Mouse (Mus musculus): ENCODE data around the gene Tmem54. TPM values are rescaled to one million over a fixed set of nuclear protein-coding genes. Genes with fewer than 3 reads are reported as not detected.

Tmem54 gene
- polyA plus RNA-seq, 1 experiment from 2014 or later = 0.20 TPM

DNA sequence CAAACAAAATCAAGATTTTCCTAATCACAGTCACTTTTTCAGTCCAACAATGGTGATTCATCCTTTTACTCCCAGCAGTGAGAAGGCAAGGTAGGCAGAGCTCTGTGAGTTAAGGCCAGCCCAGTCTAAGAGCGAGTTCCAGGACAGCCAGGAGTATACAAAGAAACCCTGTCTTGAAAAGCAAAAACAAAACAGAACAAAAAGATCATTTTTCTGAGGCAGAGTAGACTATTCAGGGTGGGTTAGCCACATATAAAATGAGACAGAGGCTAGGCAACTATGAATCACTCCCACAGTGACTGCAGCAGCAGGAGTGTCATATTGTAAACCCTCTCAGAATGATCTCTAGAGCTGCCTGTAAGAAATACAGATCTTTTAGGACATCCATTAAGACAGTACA is 44.0 kb downstream of the Tmem54 start:
- Histone ChIP-seq H3K36me3 (ENCODE audit: control insufficient read depth, insufficient read depth, low read length) (no peaks in the 10 kb centered on the region), H3K4me3 (ENCODE audit: low read depth, low read length) (no peak overlapping the region), H3K9me3 (ENCODE audit: control insufficient read depth, low read length) (no peaks in the 10 kb centered on the region), H3K9ac (ENCODE audit: low read length) (no peak overlapping the region), H3K27me3 (ENCODE audit: control insufficient read depth, insufficient read depth, low read length) (no peaks in the 10 kb centered on the region), H3K4me1 (ENCODE audit: control insufficient read depth, insufficient read depth, low read length) (no peaks in the 10 kb centered on the region; the same call in 1 of the 2 replicates), H3K27ac (ENCODE audit: low read depth, low read length) (no peak overlapping the region), H3K4me2 (no peak overlapping the region)
- WGBS = 94% methylated on average over 1 of the region's 1 CpGs
- ATAC-seq (ENCODE audit: low FRiP score) (no peak), DNase-seq (ENCODE audit: low spot score, missing footprints) (peak; percentile 4)

- Histone ChIP-seq H3K9me3 (ENCODE audit: control insufficient read depth, low read length) (no peaks in the 10 kb centered on the region), H3K4me1 (ENCODE audit: control insufficient read depth, insufficient read depth, low read length) (no peaks in the 10 kb centered on the region), H3K4me2 (no peak overlapping the region), H3K36me3 (ENCODE audit: control insufficient read depth, insufficient read depth, low read length) (peaks cover 2% of the 10 kb centered on the region; the same call in 1 of the 2 replicates), H3K9ac (ENCODE audit: low read length) (no peak overlapping the region), H3K4me3 (ENCODE audit: low read depth, low read length) (no peak overlapping the region), H3K27ac (ENCODE audit: low read depth, low read length) (no peak overlapping the region), H3K27me3 (ENCODE audit: control insufficient read depth, insufficient read depth, low read length) (no peaks in the 10 kb centered on the region)
- DNase-seq (ENCODE audit: low spot score, missing footprints) (peak; percentile 37), ATAC-seq (ENCODE audit: low FRiP score) (no peak)
- 96% methylated on average over 4 of the region's 4 CpGs for WGBS
These were observed 46.0 kb downstream of the Tmem54 start for GRCm38 (mm10) chr4:129151276-129151811.

GRCm38 (mm10) chr4:129157541-129157940 is 52.2 kb downstream of the Tmem54 start:
- Histone ChIP-seq H3K4me1 (ENCODE audit: control insufficient read depth, insufficient read depth, low read length) (no peaks in the 10 kb centered on the region), H3K36me3 (ENCODE audit: control insufficient read depth, insufficient read depth, low read length) (peaks cover 2% of the 10 kb centered on the region; the same call in 1 of the 2 replicates), H3K4me2 (no peak overlapping the region), H3K9ac (ENCODE audit: low read length) (no peak overlapping the region), H3K9me3 (ENCODE audit: control insufficient read depth, low read length) (no peaks in the 10 kb centered on the region), H3K4me3 (ENCODE audit: low read depth, low read length) (no peak overlapping the region), H3K27ac (ENCODE audit: low read depth, low read length) (no peak overlapping the region), H3K27me3 (ENCODE audit: control insufficient read depth, insufficient read depth, low read length) (no peaks in the 10 kb centered on the region)
- DNase-seq (ENCODE audit: low spot score, missing footprints) (peak; percentile 33), ATAC-seq (ENCODE audit: low FRiP score) (no peak)
- 77% methylated on average over 5 of the region's 5 CpGs for WGBS

DNA sequence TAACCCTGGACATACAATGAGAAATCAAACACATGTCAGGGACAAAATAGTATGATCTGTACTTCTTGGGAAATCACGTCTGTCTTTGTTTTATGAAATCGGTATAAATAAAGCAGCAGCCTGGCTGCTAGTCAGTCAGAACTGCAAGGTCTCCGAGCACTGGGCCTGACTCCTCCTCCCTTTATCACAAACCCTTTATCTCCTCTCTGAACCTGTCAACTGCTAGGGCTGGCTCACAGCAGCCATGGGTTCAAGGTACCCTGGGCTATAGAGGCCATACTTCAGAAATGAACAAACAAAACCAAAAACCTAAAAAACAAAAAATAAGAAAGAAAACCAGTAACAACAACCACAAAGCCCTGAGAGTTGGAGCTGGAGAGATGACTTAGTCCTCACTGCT is 53.2 kb downstream of the Tmem54 start:
- peak; percentile 26 for DNase-seq (ENCODE audit: low spot score, missing footprints)
- no peaks in the 10 kb centered on the region for H3K27me3 ChIP-seq (ENCODE audit: control insufficient read depth, insufficient read depth, low read length)
- no peaks in the 10 kb centered on the region for H3K4me1 ChIP-seq (ENCODE audit: control insufficient read depth, insufficient read depth, low read length)
- H3K4me2 ChIP-seq = no peak overlapping the region
- ATAC-seq (ENCODE audit: low FRiP score) = no peak
- 79% methylated on average over 3 of the region's 3 CpGs for WGBS
- H3K4me3 ChIP-seq (ENCODE audit: low read depth, low read length) = no peak overlapping the region
- no peak overlapping the region for H3K9ac ChIP-seq (ENCODE audit: low read length)
- H3K36me3 ChIP-seq (ENCODE audit: control insufficient read depth, insufficient read depth, low read length) = peaks cover 2% of the 10 kb centered on the region; the same call in 1 of the 2 replicates
- H3K9me3 ChIP-seq (ENCODE audit: control insufficient read depth, low read length) = no peaks in the 10 kb centered on the region
- no peak overlapping the region for H3K27ac ChIP-seq (ENCODE audit: low read depth, low read length)

DNA sequence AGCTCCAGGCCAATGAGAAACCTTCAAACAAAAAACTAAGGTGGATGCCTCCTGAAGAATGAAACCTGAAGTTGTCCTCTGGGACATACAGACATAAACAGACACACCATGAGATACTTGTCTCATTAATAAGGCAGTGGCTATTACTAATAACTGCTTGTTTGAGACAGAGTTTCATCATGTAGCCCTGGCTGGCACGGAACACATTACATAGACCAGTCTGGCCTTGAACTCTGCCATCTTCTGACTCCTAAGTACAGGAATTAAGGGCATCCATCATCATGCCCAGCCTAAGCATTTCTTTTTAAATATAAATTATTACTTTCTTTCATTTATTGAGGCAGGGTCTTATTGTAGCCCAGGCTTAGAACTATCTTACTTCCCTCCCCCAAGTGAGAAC is 55.7 kb downstream of the Tmem54 start:
- 98% methylated on average over 1 of the region's 1 CpGs for WGBS
- DNase-seq (ENCODE audit: low spot score, missing footprints) = no peak
- no peak overlapping the region for H3K27ac ChIP-seq (ENCODE audit: low read depth, low read length)
- H3K9ac ChIP-seq (ENCODE audit: low read length) = no peak overlapping the region
- no peaks in the 10 kb centered on the region for H3K36me3 ChIP-seq (ENCODE audit: control insufficient read depth, insufficient read depth, low read length)
- ATAC-seq (ENCODE audit: low FRiP score) = no peak
- H3K9me3 ChIP-seq (ENCODE audit: control insufficient read depth, low read length) = no peaks in the 10 kb centered on the region
- no peaks in the 10 kb centered on the region for H3K27me3 ChIP-seq (ENCODE audit: control insufficient read depth, insufficient read depth, low read length)
- H3K4me2 ChIP-seq = no peak overlapping the region
- no peak overlapping the region for H3K4me3 ChIP-seq (ENCODE audit: low read depth, low read length)
- H3K4me1 ChIP-seq (ENCODE audit: control insufficient read depth, insufficient read depth, low read length) = no peaks in the 10 kb centered on the region

Other genes starting within 250 kb of the Tmem54 start
- gene Trim62, start 222.0 kb upstream of the Tmem54 start, polyA plus RNA-seq (2014; fragmentation: Nextera tagmentation; extraction: Ambion mirVana) = 8.3 and 10.3 TPM in 2 replicates
- 11.5 and 14.4 TPM in 2 replicates for gene Azin2, start 143.1 kb upstream of the Tmem54 start, polyA plus RNA-seq (2014; fragmentation: Nextera tagmentation; extraction: Ambion mirVana)
- 131 and 141 TPM in 2 replicates for gene Ak2, start 113.6 kb upstream of the Tmem54 start, polyA plus RNA-seq (2014; fragmentation: Nextera tagmentation; extraction: Ambion mirVana)
- 8.7 and 9.3 TPM in 2 replicates for gene Rnf19b, start 47.3 kb upstream of the Tmem54 start, polyA plus RNA-seq (2014; fragmentation: Nextera tagmentation; extraction: Ambion mirVana)
- 2.0 and 2.3 TPM in 2 replicates for gene Hpca, start 16.5 kb downstream of the Tmem54 start, polyA plus RNA-seq (2014; fragmentation: Nextera tagmentation; extraction: Ambion mirVana)
- gene Fndc5, start 31.5 kb downstream of the Tmem54 start, polyA plus RNA-seq (2014; fragmentation: Nextera tagmentation; extraction: Ambion mirVana) = 0.95 and 1.5 TPM in 2 replicates
- 20.0 and 26.9 TPM in 2 replicates for gene S100pbp, start 84.2 kb downstream of the Tmem54 start, polyA plus RNA-seq (2014; fragmentation: Nextera tagmentation; extraction: Ambion mirVana)
- 105 and 106 TPM in 2 replicates for gene Yars, start 84.2 kb downstream of the Tmem54 start, polyA plus RNA-seq (2014; fragmentation: Nextera tagmentation; extraction: Ambion mirVana)
- 3.3 and 3.7 TPM in 2 replicates for gene C77080, start 155.9 kb downstream of the Tmem54 start, polyA plus RNA-seq (2014; fragmentation: Nextera tagmentation; extraction: Ambion mirVana)
- gene Sync, start 182.1 kb downstream of the Tmem54 start, polyA plus RNA-seq (2014; fragmentation: Nextera tagmentation; extraction: Ambion mirVana) = 0.51 and 0.53 TPM in 2 replicates
- gene Rbbp4, start 229.8 kb downstream of the Tmem54 start, polyA plus RNA-seq (2014; fragmentation: Nextera tagmentation; extraction: Ambion mirVana) = 561 and 604 TPM in 2 replicates
- gene Zbtb8os, start 230.1 kb downstream of the Tmem54 start, polyA plus RNA-seq (2014; fragmentation: Nextera tagmentation; extraction: Ambion mirVana) = 42.7 and 45.0 TPM in 2 replicates

Data from midbrain, embryonic 11.5 days (tissue).